Mouse (Mus musculus) testis, adult 2 months (tissue): ENCODE measurements at regions not wholly inside any gene's neighbourhood (a gene's known extent, or its start where the extent isn't known, plus 50 kb on each side); places are given as distances from the start of the nearest gene placed in this dataset.

Experiments
- H3K27ac ChIP-seq: fragments of 200-500 bp; 2 replicates; pipeline ENCODE4 v1.5.1; 2012; ENCODE audit warnings: low read depth, low read length; ENCODE audit not compliant: control insufficient read depth, insufficient read depth
- H3K27me3 ChIP-seq: fragments of 200-500 bp; 2 replicates; pipeline ENCODE4 v1.6.1; 2012; ENCODE audit warnings: mild to moderate bottlenecking, low read length, moderate library complexity; ENCODE audit not compliant: control insufficient read depth, insufficient read depth
- H3K36me3 ChIP-seq: fragments of 200-500 bp; 2 replicates; pipeline ENCODE4 v1.6.1; 2012; ENCODE audit warnings: mild to moderate bottlenecking, low read length; ENCODE audit not compliant: control insufficient read depth, insufficient read depth
- H3K4me1 ChIP-seq: fragments of 200-500 bp; 2 replicates; pipeline ENCODE4 v1.6.1; 2012; ENCODE audit warnings: low read length; ENCODE audit not compliant: control insufficient read depth, insufficient read depth
- H3K4me3 ChIP-seq: fragments of 200-500 bp; 2 replicates; pipeline ENCODE4 v1.5.1; 2012; ENCODE audit warnings: low read depth, mild to moderate bottlenecking, low read length, moderate library complexity, mixed read lengths; ENCODE audit not compliant: control insufficient read depth
- CTCF ChIP-seq: fragments of 200-500 bp; IDR thresholded peaks from 2 replicates; pipeline ENCODE4 v1.5.1; 2012; ENCODE audit warnings: low read depth, mild to moderate bottlenecking, inconsistent platforms, low read length, moderate library complexity; ENCODE audit not compliant: control insufficient read depth, insufficient read depth, insufficient replicate concordance
- POLR2A ChIP-seq: fragments of 200-500 bp; IDR thresholded peaks from 2 replicates; pipeline ENCODE4 v1.6.1; 2012; ENCODE audit warnings: low read depth, mild to moderate bottlenecking, inconsistent platforms, low read length, moderate library complexity; ENCODE audit not compliant: control insufficient read depth

GRCm38 (mm10) chr11:24390578-24390977 is 312.7 kb downstream of the Bcl11a start:
- Histone ChIP-seq H3K4me1 (no peaks in the 10 kb centered on the region), H3K27ac (no peak overlapping the region), H3K36me3 (no peaks in the 10 kb centered on the region), H3K4me3 (no peak overlapping the region), H3K27me3 (no peaks in the 10 kb centered on the region)
- no peak for TF ChIP-seq POLR2A
- TF ChIP-seq CTCF: no peak

GRCm38 (mm10) chr11:24391385-24391784 is 313.5 kb downstream of the Bcl11a start:
- TF ChIP-seq CTCF: no peak
- no peak for TF ChIP-seq POLR2A
- H3K27me3 ChIP-seq: no peaks in the 10 kb centered on the region
- no peaks in the 10 kb centered on the region for H3K36me3 ChIP-seq
- H3K27ac ChIP-seq: no peak overlapping the region
- no peaks in the 10 kb centered on the region for H3K4me1 ChIP-seq
- no peak overlapping the region for H3K4me3 ChIP-seq

GRCm38 (mm10) chr11:24395478-24395877 is 317.6 kb downstream of the Bcl11a start:
- no peaks in the 10 kb centered on the region for H3K27me3 ChIP-seq
- TF ChIP-seq CTCF: no peak
- TF ChIP-seq POLR2A: no peak
- no peak overlapping the region for H3K27ac ChIP-seq
- no peak overlapping the region for H3K4me3 ChIP-seq
- H3K36me3 ChIP-seq: no peaks in the 10 kb centered on the region
- no peaks in the 10 kb centered on the region for H3K4me1 ChIP-seq

- TF ChIP-seq CTCF (no peak), POLR2A (no peak)
- H3K4me1 ChIP-seq: no peaks in the 10 kb centered on the region
- no peak overlapping the region for H3K4me3 ChIP-seq
- no peaks in the 10 kb centered on the region for H3K27me3 ChIP-seq
- H3K27ac ChIP-seq: no peak overlapping the region
- H3K36me3 ChIP-seq: no peaks in the 10 kb centered on the region
Observed at GRCm38 (mm10) chr11:24396911-24397310, 319.1 kb downstream of the Bcl11a start.

- no peak overlapping the region for H3K27ac ChIP-seq
- no peaks in the 10 kb centered on the region for H3K36me3 ChIP-seq
- no peaks in the 10 kb centered on the region for H3K27me3 ChIP-seq
- no peaks in the 10 kb centered on the region for H3K4me1 ChIP-seq
- no peak for TF ChIP-seq POLR2A
- TF ChIP-seq CTCF: no peak
- no peak overlapping the region for H3K4me3 ChIP-seq
Observed at GRCm38 (mm10) chr11:24397710-24398109, 319.9 kb downstream of the Bcl11a start.

- TF ChIP-seq POLR2A: no peak
- no peak for TF ChIP-seq CTCF
- Histone ChIP-seq H3K27ac (no peak overlapping the region), H3K4me3 (no peak overlapping the region), H3K36me3 (no peaks in the 10 kb centered on the region), H3K4me1 (no peaks in the 10 kb centered on the region), H3K27me3 (no peaks in the 10 kb centered on the region)
Observed at GRCm38 (mm10) chr11:24401151-24401550, 323.3 kb downstream of the Bcl11a start.

- TF ChIP-seq POLR2A: no peak
- no peak for TF ChIP-seq CTCF
- no peaks in the 10 kb centered on the region for H3K36me3 ChIP-seq
- no peak overlapping the region for H3K4me3 ChIP-seq
- H3K4me1 ChIP-seq: no peaks in the 10 kb centered on the region
- H3K27me3 ChIP-seq: no peaks in the 10 kb centered on the region
- no peak overlapping the region for H3K27ac ChIP-seq
Observed at GRCm38 (mm10) chr11:24402127-24402526, 324.3 kb downstream of the Bcl11a start.

- Histone ChIP-seq H3K4me1 (no peaks in the 10 kb centered on the region), H3K27ac (no peak overlapping the region), H3K27me3 (no peaks in the 10 kb centered on the region), H3K36me3 (no peaks in the 10 kb centered on the region), H3K4me3 (no peak overlapping the region)
- no peak for TF ChIP-seq CTCF
- no peak for TF ChIP-seq POLR2A
Observed at GRCm38 (mm10) chr11:24414804-24415203, 336.9 kb downstream of the Bcl11a start.
